Mouse (Mus musculus) right cerebral cortex, adult 18-20 months (tissue): ENCODE data around the gene Mpz.
A peak's percentile ranks its signal among the peaks of the same experiment; 100 is the strongest.
"Not testable (repeated sequence)": the region's sequence is repeated elsewhere in the genome, so short reads cannot be mapped to it uniquely, and the experiment has no call there.

Experiments used
- DNase-seq: peaks from one replicate; pipeline ENCODE4 v3.0.0; 2022; ENCODE audit warnings: mixed read lengths

The Mpz gene

GRCm38 (mm10) chr1:171130971-171131370 is 19.5 kb upstream of the Mpz start:
- DNase-seq, result no peak

DNA sequence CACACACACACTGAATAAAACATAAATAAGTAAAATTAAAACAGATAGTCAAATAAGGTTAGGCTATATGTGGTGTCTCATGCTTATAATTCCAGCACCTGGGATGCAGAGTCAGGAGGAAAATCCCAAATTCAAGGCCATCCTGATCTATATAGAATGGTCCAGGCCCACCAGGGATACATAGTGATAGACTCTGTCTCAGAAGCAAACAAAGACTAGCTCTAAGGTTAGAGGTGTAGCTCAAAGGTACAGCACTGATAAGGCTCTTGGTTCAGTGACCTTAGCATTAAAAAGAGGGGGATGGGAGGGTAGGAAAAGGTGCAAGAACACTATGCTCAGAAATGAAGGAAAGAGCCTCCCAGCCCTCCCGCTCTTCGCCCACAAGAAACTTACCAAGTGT is 14.9 kb upstream of the Mpz start:
- DNase-seq, result no peak

DNA sequence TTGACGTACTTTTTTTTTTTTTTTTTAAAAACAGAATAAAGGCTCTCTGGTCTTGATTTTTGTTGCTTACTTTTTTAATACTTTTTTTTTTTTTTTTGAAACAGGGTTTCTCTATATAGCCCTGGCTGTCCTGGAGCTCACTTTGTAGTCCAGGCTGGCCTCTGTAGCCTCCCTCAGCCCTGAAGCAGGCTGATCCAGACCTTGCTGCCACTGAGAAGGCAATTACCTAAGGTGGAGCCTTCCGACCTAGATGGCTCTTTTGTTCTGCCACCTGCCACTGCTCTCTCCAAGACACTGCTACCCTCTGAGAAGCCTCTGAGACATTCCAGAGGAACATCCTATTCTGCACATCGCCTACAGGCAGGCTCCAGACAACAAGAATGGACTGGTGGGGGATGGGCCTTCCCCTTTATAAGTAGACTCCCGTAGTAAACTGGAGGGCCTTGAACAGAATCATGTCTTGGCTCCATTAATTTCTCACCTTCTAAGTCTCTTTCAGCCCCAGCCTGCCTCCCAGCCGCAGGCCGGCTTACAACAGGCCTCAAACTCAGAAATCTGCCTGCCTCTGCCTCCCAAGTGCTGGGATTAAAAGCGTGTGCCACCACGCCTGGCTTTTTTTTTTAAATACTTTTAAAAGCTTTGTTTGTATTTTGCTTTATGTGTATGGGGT is 12.9 kb upstream of the Mpz start:
- not testable (repeated sequence) for DNase-seq

DNA sequence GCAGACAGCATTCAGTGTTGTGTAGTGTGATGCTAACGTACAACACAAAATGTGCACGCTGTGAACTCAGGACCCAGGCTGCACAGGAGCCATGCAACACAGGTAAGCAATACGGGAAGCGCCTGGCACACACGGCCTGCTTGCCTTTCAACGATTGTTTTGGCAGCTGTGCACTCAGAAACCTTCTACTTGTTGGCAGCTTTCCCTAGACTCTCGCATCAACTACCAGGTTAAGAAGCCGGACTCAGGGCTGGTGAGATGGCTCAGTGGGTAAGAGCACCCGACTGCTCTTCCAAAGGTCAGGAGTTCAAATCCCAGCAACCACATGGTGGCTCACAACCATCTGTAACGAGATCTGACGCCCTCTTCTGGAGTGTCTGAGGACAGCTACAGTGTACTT is 7.5 kb upstream of the Mpz start:
- DNase-seq, result not testable (repeated sequence)

DNA sequence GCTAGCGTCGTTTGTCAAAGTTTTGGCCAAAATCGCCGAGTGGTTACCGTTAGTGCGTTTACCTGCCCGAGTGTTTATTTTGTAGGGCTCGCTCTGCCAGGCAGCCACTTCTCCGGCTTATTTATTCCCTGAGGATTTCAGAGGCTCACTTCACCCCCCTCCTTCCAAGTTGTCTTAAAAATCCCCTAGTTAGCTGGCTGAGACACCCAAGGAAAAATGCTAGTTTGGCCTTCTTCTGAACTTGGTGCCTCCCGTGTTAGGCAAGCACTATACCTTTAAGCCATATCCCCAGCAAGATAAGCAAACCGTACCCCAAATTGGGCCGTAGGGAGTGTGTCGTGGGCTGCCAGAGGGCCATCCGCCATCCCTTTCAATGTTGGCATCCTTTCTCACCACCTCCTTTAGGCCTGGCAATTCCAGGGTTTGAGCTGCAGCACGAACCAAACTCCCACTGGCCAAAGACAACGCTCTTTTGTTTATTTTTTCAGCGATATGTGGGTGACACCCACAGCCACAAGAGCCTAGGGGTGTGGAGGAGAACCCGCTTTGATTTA is 404 bp downstream of the Mpz start:
- peak; percentile 58 for DNase-seq

DNA sequence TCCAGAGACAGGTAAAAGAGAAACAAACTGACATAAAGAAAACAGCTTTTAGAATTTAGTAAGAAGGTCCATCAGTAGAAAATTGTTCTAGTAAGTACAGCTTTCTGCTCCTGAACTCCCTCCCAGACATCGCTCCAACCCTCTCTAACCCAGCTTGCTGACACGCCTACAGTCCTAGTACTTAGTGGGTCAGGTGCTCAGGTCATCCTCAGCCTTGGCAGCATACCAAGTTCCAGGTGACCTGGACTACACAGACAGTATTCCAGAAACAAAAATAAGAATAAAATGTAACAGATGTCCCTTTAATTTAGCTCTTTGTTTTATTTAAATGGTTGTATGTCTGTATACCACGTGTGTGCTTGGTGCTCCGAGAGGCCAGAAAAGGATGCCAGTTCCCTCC is 1.5 kb downstream of the Mpz start:
- no peak for DNase-seq

GRCm38 (mm10) chr1:171156644-171157043 is 6.1 kb downstream of the Mpz start:
- DNase-seq, result peak; percentile 25

GRCm38 (mm10) chr1:171157965-171158364 is 7.5 kb downstream of the Mpz start:
- DNase-seq, result no peak

- DNase-seq, result no peak
Observed at GRCm38 (mm10) chr1:171159485-171159975, 9.0 kb downstream of the Mpz start.

- no peak for DNase-seq
Observed at GRCm38 (mm10) chr1:171162526-171162925, 12.0 kb downstream of the Mpz start.

- no peak for DNase-seq
Observed at GRCm38 (mm10) chr1:171164258-171164657, 13.7 kb downstream of the Mpz start.

DNA sequence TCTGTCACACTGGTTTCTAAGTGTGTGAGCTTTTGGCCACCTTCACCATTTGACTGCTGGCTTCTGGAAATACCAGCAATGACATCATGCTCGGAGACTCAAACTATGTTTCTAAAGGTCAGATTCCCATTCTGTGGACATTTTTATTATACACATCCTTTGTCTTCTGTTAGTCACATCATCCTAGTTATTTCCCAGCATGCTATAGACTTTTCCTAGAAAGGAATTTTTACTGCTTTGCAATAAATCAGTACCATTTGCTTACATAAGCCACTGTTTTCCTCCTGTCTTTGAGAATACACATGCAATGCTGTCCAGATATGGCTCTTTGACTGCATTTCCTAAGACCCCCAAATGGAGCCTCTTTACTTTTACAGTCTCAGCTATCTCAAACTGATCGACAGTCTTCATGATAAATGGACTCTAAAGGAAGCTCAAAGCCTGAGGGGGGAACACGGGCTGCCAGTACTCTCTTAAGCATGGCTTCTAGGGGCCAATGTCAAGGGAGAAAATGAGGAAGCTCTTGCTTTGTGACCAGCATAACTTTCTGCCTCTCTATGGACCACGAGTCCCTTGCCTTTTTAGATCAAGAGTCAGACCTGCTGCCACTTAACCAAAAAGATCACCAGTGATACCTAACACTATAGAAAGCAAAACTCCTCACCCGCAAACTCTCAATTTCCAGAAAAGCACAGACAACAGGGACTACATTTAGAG is 15.3 kb downstream of the Mpz start:
- no peak for DNase-seq

DNA sequence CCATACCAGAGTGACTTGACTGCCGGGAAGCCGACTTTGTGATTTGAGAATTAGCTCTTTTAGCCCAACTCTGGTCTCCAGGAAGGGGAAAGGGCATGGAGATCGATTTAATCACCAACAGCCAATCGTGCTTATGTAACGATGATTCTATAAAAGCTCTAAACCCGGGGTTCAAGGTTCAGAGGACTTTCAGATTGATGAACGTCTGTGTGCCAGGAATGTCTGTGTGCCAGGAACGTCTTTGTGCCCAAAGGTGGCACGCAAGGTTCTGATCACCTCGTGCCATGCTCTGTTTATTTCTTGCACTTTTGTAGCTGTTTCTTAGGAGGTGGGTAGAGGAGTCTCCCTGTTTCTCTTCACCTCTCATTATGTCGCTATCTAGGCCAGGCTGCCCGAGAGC is 18.4 kb downstream of the Mpz start:
- no peak for DNase-seq

DNA sequence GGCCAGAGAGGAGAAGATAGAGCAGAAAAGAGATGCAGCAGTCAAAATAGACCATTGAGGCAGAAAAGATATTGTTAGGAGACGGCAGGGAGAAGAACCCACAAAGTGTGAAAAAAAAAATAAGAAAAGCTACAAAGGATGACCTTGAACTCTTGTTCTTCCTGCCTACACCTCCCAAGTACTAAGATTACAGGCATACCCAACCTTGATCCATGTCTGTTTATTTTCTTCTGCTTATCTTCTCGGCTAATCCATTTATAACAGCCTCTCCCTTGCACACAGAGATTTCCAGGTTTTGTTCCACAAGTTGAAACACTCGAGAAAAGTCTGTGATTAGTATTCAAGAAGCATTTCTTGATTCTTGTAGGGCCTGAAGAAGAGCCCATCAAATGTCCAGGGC is 19.4 kb downstream of the Mpz start:
- DNase-seq, result no peak

DNA sequence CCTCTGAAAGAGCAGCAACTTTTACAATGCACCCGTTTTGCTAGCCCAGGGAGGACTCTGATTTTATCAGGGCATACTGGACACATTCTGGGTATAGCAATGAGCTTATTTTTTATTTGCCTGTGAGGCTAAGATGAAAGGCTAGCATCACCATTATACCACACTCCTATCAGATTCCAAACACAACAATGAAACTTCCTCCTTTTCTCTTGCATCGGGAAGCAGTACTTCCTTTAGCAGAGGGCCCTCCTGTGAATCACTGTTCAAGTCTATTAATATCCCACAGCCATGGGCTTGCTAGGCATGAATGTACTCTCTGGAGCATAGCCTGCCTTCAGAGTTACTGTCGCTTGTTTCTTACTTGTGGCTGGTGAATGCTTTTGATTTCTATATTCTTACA is 20.6 kb downstream of the Mpz start:
- DNase-seq, result no peak

DNA sequence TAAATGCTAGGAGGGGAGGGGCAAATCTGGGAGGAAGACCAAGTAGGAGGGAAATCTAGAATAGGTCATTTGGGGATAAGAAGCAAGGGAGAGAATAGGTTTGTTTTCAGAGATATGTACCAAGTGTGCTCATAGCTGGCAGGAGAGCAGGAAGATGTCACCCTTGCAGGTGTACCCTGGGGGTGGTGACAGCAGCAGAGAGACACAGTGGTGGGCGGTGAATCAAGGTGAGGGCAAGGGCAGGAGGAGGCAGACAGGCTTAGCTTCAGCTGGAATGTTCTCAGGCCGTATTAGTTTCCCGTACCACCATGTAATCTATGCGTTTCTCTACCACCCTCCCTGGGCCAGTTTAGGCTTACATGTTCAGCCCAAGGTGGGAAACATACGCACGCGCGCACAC is 22.3 kb downstream of the Mpz start:
- DNase-seq, result peak; percentile 39

DNA sequence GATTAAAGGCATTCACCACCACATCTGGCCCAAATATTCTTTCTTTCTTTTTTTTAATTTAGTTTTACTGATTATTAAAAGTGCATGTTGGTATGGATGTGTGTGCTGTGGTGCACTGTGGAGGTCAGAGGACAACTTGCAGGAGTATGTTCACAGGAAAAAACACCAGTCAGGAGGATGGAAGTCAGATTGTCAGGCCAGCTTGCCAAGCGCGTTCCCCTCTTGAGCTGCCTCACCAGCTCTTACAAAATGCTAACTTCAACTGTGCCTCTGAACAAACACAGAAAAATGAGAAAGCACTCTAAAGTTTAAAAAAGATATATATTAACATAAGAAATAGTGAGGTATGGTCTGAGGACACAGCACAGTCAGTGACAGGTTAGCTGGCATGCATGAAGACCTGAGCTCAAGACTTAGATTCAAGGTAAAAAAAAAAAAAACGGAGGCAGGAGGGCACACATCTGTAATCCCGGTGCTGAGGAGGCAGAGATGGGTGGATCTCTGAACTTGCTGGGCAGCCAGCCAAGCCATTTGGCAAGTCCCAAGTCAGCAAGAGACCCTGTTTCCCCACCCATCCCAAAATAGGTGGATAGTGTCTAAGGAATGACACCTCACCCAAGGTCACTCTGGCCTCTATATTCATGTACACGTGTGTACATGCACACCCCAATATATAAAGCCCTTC is 29.1 kb downstream of the Mpz start:
- no peak for DNase-seq

DNA sequence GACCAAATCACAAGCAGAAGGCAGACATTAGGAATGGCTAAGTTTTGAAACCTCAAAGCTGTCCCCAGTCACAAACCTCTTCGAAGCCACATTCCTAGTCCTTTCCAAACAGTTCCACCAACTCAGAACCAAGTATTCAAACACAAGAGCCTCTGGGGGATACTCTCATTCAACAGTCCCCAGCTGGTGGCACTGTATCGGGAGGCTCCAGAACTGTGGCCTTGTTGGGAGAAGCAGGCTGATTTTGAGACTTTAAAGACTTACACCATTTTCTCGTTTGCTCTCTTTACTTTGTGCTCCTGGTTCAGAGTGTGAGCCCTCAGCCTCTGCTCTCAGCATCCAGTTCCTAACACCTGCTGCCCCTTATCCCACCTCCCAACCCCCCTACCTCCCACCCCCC is 32.5 kb downstream of the Mpz start:
- no peak for DNase-seq

DNA sequence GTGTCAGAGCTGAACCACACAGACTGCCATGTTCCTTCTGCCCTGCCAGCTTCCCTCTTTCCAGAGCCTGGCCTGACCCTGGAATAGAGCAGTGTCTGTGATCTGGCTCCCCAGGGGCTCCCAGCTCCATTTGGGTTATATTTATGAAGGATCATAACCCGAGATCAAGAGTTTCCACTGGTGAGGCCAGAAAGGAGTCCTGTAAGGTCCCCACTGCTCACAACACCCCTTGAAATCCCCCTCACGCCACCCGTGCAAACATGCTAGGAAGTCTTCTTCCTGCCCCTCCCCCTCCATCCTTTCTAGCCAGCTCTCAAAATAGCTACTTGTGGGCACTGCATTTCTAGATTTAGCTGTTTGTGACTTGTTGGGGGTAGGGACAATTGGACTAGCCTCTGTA is 33.1 kb downstream of the Mpz start:
- DNase-seq, result no peak

DNA sequence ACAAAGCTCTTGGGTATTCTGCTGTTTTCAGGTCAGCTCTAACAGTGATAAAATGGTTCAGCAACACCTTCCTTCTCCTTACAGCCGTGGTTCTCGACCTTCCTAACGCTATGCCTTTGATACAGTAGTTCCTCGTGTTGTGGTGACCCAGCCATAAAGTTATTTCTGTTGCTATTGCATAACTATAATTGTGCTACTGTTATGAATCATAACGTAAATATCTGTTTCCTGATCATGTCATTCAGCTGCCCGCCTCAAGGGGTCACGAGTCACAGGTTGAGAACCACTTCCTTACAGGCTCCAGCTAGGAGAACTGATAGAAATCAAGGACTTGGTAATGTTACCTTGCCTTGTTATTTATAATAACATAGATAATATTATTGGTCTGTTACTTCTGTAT is 33.8 kb downstream of the Mpz start:
- DNase-seq, result no peak

DNA sequence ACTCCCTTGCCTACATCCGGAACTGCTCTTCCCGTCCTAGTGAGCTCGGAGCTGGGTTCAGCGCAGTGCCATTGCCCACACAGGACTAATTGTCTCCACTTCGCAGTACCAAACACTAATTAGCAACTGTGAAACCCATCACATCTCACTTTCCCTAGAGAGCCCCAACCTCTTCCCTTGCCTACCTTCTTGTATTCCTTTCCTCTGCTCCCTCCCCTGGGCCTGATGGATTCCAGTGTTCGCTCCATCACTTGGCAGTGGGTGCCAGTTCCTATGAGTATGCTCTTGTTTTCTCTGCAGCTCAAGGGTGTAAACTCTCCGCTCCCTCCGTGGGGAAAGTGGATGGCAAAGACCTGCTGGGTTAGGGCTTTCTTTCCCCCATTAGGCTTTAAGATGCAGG is 35.1 kb downstream of the Mpz start:
- no peak for DNase-seq

DNA sequence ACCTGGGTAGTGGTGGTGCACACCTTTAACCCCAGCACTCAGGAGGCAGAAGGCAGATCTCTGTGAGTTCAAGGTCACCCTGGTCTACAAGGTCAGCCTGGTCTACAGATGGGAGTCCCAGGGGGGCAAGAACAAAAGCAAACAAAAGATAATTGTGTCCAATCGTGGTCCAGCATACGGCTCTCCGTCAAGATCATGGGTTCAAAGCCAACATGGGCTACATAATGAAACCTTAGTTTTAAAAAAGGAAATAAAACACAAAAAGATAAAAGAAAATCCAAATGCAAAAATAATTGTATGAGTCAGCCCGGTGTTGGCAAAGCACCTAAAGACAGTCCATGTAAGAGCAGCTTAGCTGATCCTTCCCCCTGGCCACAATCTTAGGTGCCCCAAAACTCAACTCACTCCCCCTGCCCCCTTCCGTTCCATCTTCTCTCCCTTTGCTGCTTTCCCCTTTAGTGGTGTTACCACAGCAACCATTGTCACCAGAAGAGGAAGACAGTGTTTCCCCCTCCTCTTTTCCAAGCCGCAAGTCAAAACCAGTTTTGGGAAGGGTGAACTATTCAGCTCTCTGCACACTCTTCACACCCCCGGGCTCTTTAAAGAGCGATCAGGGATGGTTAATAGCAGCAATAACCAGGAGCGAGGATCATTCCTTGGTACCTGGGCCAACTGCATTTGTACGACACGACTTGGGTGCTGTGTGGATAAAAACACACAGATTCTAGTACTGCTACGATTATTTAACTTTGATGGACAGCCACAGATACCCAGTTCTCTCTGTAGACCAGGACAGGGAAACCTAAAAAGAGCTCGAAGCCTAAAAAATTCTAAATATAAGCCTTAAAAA is 37.6 kb downstream of the Mpz start:
- DNase-seq, result no peak

- DNase-seq, result no peak
Observed at GRCm38 (mm10) chr1:171189046-171189445, 38.5 kb downstream of the Mpz start.
